In genomic region chr6:144963156-144963555, GRCm38 (mm10) we compare ENCODE assay signal across 16 mouse cellular contexts.
DNase-seq lines count a peak whose midpoint lies in the region; TF ChIP-seq lines count a peak whose summit lies in the region.
"Had no signal": no experiment of that assay in that cellular context is flagged by ENCODE, and none has a peak within 500 bp of the region (broad histone marks: within the 10 kb centered on the region; RNA-seq: fewer than 3 reads in every experiment).

No protein-coding gene starts in this region.

- no peak overlapping the region for H3K4me3 ChIP-seq in kidney, adult 2 months (ENCODE audit: insufficient read depth, low read depth, low read length)
- no peak overlapping the region for H3K4me3 ChIP-seq in ES-Bruce4 (ENCODE audit: low read depth, low read length)
- no peak overlapping the region for H3K4me3 ChIP-seq in cerebellum, adult 2 months (replicated peaks; ENCODE audit: insufficient read depth, low read depth, low read length)
- H3K4me3 ChIP-seq: heart, adult 2 months; intestine, embryonic 15.5 days; neural tube, embryonic 12.5 days; stomach, embryonic 15.5 days had no signal

- no peak overlapping the region for H3K27ac ChIP-seq in kidney, adult 2 months (ENCODE audit: insufficient read depth, low read depth, low read length)
- no peak overlapping the region for H3K27ac ChIP-seq in ES-Bruce4 (ENCODE audit: insufficient read depth, low read length)
- H3K27ac ChIP-seq in cerebellum, adult 2 months (ENCODE audit: insufficient read depth, low read length): no peak overlapping the region
- H3K27ac ChIP-seq: heart, adult 2 months; intestine, embryonic 15.5 days; neural tube, embryonic 12.5 days; stomach, embryonic 15.5 days had no signal

- no peaks in the 10 kb centered on the region for H3K4me1 ChIP-seq in kidney, adult 2 months (ENCODE audit: control insufficient read depth, insufficient read depth, low read length)
- no peaks in the 10 kb centered on the region for H3K4me1 ChIP-seq in ES-Bruce4 (ENCODE audit: control insufficient read depth, insufficient read depth, low read length)
- H3K4me1 ChIP-seq in cerebellum, adult 2 months (ENCODE audit: control insufficient read depth, insufficient read depth, low read length): no peaks in the 10 kb centered on the region
- H3K4me1 ChIP-seq: intestine, embryonic 15.5 days; neural tube, embryonic 12.5 days; stomach, embryonic 15.5 days had no signal

- H3K27me3 ChIP-seq in kidney, adult 2 months (replicated peaks; ENCODE audit: control insufficient read depth, insufficient read depth, low read length): no peaks in the 10 kb centered on the region
- no peaks in the 10 kb centered on the region for H3K27me3 ChIP-seq in ES-Bruce4 (ENCODE audit: control insufficient read depth, insufficient read depth, low read length, poor library complexity, severe bottlenecking)
- no peaks in the 10 kb centered on the region; the same call in 1 of the 2 replicates for H3K27me3 ChIP-seq in cerebellum, adult 2 months (ENCODE audit: control insufficient read depth, insufficient read depth, low read length)
- H3K27me3 ChIP-seq: intestine, embryonic 15.5 days; neural tube, embryonic 12.5 days; stomach, embryonic 15.5 days had no signal

- WGBS in kidney, adult 2 months: 85% methylated on average over 8 of the region's 8 CpGs
- WGBS in cerebellum, adult 2 months: 85% methylated on average over 8 of the region's 8 CpGs

- TF ChIP-seq POLR2A in kidney, adult 2 months (IDR thresholded peaks at IDR 0.05; ENCODE audit: low read depth, low read length): no peak
- TF ChIP-seq POLR2A in ES-Bruce4 (IDR thresholded peaks at IDR 0.05; ENCODE audit: insufficient read depth, low read length): no peak
- TF ChIP-seq POLR2A in cerebellum, adult 2 months (IDR thresholded peaks at IDR 0.05; ENCODE audit: borderline replicate concordance, insufficient read depth, low read length): no peak

- no peak for DNase-seq in kidney, adult 2 months
- no peak for DNase-seq in kidney, postnatal 10 days
- peak; percentile 25 for DNase-seq in right cerebral cortex, postnatal 4 days
- no peak for DNase-seq in right cerebral cortex, postnatal 14 days
- DNase-seq in induced T-regulatory cell, adult 2 months (ENCODE audit: low read depth): peak; percentile 13
- DNase-seq in cerebellum, adult 2 months: no peak
- DNase-seq in urinary bladder, postnatal 14 days (ENCODE audit: low spot score): no peak
- DNase-seq: cerebellum, adult 11-12 months; heart, adult 2 months; heart, postnatal 36 days; kidney, postnatal 36 days; lung, postnatal 36 days had no signal

- TF ChIP-seq EP300 in ES-Bruce4 (IDR thresholded peaks at IDR 0.05; ENCODE audit: insufficient read depth, low read depth, low read length): no peak

- H3K9ac ChIP-seq in ES-Bruce4 (ENCODE audit: low read depth, poor library complexity, severe bottlenecking): no peak overlapping the region
- H3K9ac ChIP-seq: intestine, embryonic 15.5 days; neural tube, embryonic 12.5 days; stomach, embryonic 15.5 days had no signal

- H3K36me3 ChIP-seq in kidney, adult 2 months (ENCODE audit: control insufficient read depth, insufficient read depth, low read length): no peaks in the 10 kb centered on the region
- H3K36me3 ChIP-seq in ES-Bruce4 (ENCODE audit: control insufficient read depth, insufficient read depth, low read length, poor library complexity, severe bottlenecking): no peaks in the 10 kb centered on the region
- H3K36me3 ChIP-seq: intestine, embryonic 15.5 days; neural tube, embryonic 12.5 days; stomach, embryonic 15.5 days had no signal

- 0 out of 2 replicates have a peak, but pooled peaks have one; percentile 12 for TF ChIP-seq CTCF in kidney, adult 2 months (conservative IDR thresholded peaks at IDR 0.05; ENCODE audit: insufficient read depth, insufficient read length, low read depth, low read length)
- TF ChIP-seq CTCF in ES-Bruce4 (IDR thresholded peaks at IDR 0.05; ENCODE audit: low read depth, low read length): peak; percentile 50
- no peak for TF ChIP-seq CTCF in cerebellum, adult 2 months (IDR thresholded peaks at IDR 0.05; ENCODE audit: borderline replicate concordance, insufficient read depth, low read depth, low read length)

- H3K9me3 ChIP-seq in ES-Bruce4 (replicated peaks; ENCODE audit: control insufficient read depth, insufficient read depth, low read length, poor library complexity, severe bottlenecking): no peaks in the 10 kb centered on the region
- H3K9me3 ChIP-seq: intestine, embryonic 15.5 days; neural tube, embryonic 12.5 days; stomach, embryonic 15.5 days had no signal

Comparison
In these comparisons a context has a peak if more than half of its experiments do, and no peak if none do; other contexts are left out.
1. DNase-seq: peak in right cerebral cortex, postnatal 4 days (single experiment) and induced T-regulatory cell, adult 2 months (single experiment); none in kidney, adult 2 months (single experiment), kidney, postnatal 10 days (single experiment), right cerebral cortex, postnatal 14 days (single experiment), cerebellum, adult 2 months (0 of 2) and urinary bladder, postnatal 14 days (single experiment).